Mouse (Mus musculus): ENCODE measurements around the gene Gucy1b1.

DNA sequence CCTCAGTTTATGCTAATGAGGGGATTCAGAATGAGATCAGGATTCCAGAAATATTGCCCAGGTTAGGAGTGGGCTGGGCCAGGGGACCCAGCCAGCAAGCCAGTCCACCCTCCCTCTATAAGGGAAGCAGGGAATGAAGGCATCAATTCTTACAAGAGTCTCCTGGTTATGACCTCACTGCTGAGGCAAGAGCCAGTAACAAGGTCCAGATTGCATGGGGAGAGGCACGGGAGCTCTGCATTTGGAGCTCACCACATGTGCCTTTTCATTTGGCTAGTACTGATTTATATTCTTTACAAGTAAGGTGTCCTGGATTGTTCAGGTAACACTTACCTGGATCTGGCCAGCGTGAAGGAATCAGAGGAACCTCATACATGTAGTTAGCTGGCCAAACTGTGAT, 22.3 kb upstream of the Gucy1b1 start:
- no peak for TF ChIP-seq CTCF (IDR thresholded peaks at IDR 0.05; ENCODE audit: control insufficient read depth, insufficient read depth, insufficient read length)
- no peak for TF ChIP-seq USF1 (IDR thresholded peaks at IDR 0.05; ENCODE audit: low read depth)
- no peak for TF ChIP-seq MYOD1 (IDR thresholded peaks at IDR 0.05; ENCODE audit: control insufficient read depth, insufficient read length, low read depth)
- no peak for TF ChIP-seq CEBPB (IDR thresholded peaks at IDR 0.05; ENCODE audit: low read depth)
- TF ChIP-seq MAX (IDR thresholded peaks at IDR 0.05): no peak

Data from C2C12 (cell line).